Mouse (Mus musculus): ENCODE measurements around the gene Pdia5. TPM values are rescaled to one million over a fixed set of nuclear protein-coding genes. Genes with fewer than 3 reads are reported as not detected.

The Pdia5 gene
- polyA plus RNA-seq, 1 experiment from 2014 or later: 11.3 TPM

DNA sequence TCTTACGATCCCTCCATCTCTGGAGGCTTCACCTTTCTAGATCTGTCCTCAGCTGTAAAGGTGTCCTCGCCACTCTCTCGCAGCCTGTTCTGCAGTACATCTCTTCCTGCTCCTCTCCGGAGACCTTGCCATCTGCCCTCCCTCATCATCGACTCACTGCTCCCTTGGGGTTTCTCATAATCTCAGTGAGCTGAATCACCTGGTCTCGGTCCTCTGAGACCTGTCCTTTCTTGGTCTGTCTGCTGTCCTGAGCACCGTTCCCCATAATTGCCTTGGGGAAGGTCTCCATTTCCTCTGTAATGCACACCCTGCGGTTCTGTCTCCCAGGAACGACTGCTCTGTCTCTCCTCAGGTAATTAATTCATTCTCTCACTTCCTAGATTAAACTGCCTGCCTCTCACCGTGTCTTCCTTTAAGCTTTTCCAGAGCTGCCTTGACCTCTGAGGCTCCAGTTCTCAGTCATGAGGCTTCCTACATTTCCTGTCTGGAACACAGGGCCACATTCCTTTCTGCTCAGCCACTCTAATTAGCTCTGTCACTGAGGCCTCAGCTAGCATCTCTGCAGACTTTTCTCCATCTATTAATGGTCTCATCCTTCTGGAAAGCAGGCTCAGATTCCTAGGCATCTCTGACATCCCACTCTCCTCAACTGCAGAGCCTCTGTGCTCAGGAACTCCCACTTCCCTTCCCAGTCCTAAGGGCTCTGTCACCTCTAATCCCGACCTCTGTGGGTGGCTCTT lies 18.8 kb upstream of the Pdia5 start:
- Histone ChIP-seq H3K9ac (ENCODE audit: low read depth, low read length) (no peak overlapping the region), H3K9me3 (ENCODE audit: control insufficient read depth, low read length) (no peaks in the 10 kb centered on the region), H3K27me3 (ENCODE audit: control insufficient read depth, insufficient read depth, low read length) (no peaks in the 10 kb centered on the region), H3K4me1 (replicated peaks; ENCODE audit: control insufficient read depth, insufficient read depth, low read length) (no peaks in the 10 kb centered on the region), H3K4me3 (ENCODE audit: low read depth, low read length) (no peak overlapping the region), H3K27ac (ENCODE audit: low read depth, low read length) (no peak overlapping the region), H3K4me2 (replicated peaks; ENCODE audit: low read depth, low read length) (no peak overlapping the region), H3K36me3 (ENCODE audit: control insufficient read depth, insufficient read depth, low read length) (no peaks in the 10 kb centered on the region)
- no peak for ATAC-seq (ENCODE audit: low FRiP score)
- DNase-seq (ENCODE audit: low spot score): no peak
- WGBS: 53% methylated on average over 11 of the region's 11 CpGs

GRCm38 (mm10) chr16:35508581-35508980 lies 17.9 kb upstream of the Pdia5 start:
- no peaks in the 10 kb centered on the region for H3K9me3 ChIP-seq (ENCODE audit: control insufficient read depth, low read length)
- H3K36me3 ChIP-seq (ENCODE audit: control insufficient read depth, insufficient read depth, low read length): no peaks in the 10 kb centered on the region
- no peaks in the 10 kb centered on the region for H3K27me3 ChIP-seq (ENCODE audit: control insufficient read depth, insufficient read depth, low read length)
- H3K4me2 ChIP-seq (replicated peaks; ENCODE audit: low read depth, low read length): no peak overlapping the region
- H3K4me1 ChIP-seq (replicated peaks; ENCODE audit: control insufficient read depth, insufficient read depth, low read length): no peaks in the 10 kb centered on the region
- H3K9ac ChIP-seq (ENCODE audit: low read depth, low read length): no peak overlapping the region
- 82% methylated on average over 6 of the region's 6 CpGs for WGBS
- DNase-seq (ENCODE audit: low spot score): no peak
- no peak overlapping the region for H3K27ac ChIP-seq (ENCODE audit: low read depth, low read length)
- no peak for ATAC-seq (ENCODE audit: low FRiP score)
- no peak overlapping the region for H3K4me3 ChIP-seq (ENCODE audit: low read depth, low read length)

GRCm38 (mm10) chr16:35505786-35506185 lies 15.1 kb upstream of the Pdia5 start:
- no peaks in the 10 kb centered on the region for H3K27me3 ChIP-seq (ENCODE audit: control insufficient read depth, insufficient read depth, low read length)
- H3K9me3 ChIP-seq (ENCODE audit: control insufficient read depth, low read length): no peaks in the 10 kb centered on the region
- H3K36me3 ChIP-seq (ENCODE audit: control insufficient read depth, insufficient read depth, low read length): no peaks in the 10 kb centered on the region
- no peak overlapping the region for H3K9ac ChIP-seq (ENCODE audit: low read depth, low read length)
- no peaks in the 10 kb centered on the region for H3K4me1 ChIP-seq (replicated peaks; ENCODE audit: control insufficient read depth, insufficient read depth, low read length)
- DNase-seq (ENCODE audit: low spot score): no peak
- H3K4me2 ChIP-seq (replicated peaks; ENCODE audit: low read depth, low read length): no peak overlapping the region
- H3K27ac ChIP-seq (ENCODE audit: low read depth, low read length): no peak overlapping the region
- H3K4me3 ChIP-seq (ENCODE audit: low read depth, low read length): no peak overlapping the region
- no peak for ATAC-seq (ENCODE audit: low FRiP score)
- 88% methylated on average over 4 of the region's 4 CpGs for WGBS

GRCm38 (mm10) chr16:35504266-35504665 lies 13.6 kb upstream of the Pdia5 start:
- Histone ChIP-seq H3K36me3 (ENCODE audit: control insufficient read depth, insufficient read depth, low read length) (no peaks in the 10 kb centered on the region), H3K27ac (ENCODE audit: low read depth, low read length) (no peak overlapping the region), H3K4me3 (ENCODE audit: low read depth, low read length) (no peak overlapping the region), H3K4me2 (replicated peaks; ENCODE audit: low read depth, low read length) (no peak overlapping the region), H3K9ac (ENCODE audit: low read depth, low read length) (no peak overlapping the region), H3K27me3 (ENCODE audit: control insufficient read depth, insufficient read depth, low read length) (no peaks in the 10 kb centered on the region), H3K4me1 (replicated peaks; ENCODE audit: control insufficient read depth, insufficient read depth, low read length) (no peaks in the 10 kb centered on the region), H3K9me3 (ENCODE audit: control insufficient read depth, low read length) (no peaks in the 10 kb centered on the region)
- DNase-seq (ENCODE audit: low spot score) (no peak), ATAC-seq (ENCODE audit: low FRiP score) (no peak)
- 85% methylated on average over 8 of the region's 8 CpGs for WGBS

DNA sequence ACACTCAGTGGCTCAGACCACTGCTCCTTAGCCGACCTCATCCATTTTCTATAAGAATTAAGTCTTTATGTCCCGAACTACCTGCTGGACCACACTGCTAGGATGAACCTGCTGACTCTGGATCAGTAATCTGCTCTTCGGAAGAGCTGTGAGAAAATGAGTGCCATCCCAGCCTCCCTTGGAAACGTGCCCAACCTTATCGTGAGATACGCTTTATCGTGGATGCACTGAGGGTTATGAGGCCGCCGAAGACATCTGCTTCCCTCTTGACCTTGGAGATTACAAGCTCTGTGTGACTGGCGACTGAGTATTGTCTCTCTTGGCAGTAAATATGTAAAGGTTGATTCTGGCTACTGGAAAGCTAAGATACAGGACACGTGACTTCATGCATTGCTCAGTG lies 11.8 kb upstream of the Pdia5 start:
- no peak overlapping the region for H3K9ac ChIP-seq (ENCODE audit: low read depth, low read length)
- no peaks in the 10 kb centered on the region for H3K27me3 ChIP-seq (ENCODE audit: control insufficient read depth, insufficient read depth, low read length)
- H3K9me3 ChIP-seq (ENCODE audit: control insufficient read depth, low read length): no peaks in the 10 kb centered on the region
- no peak overlapping the region for H3K4me3 ChIP-seq (ENCODE audit: low read depth, low read length)
- DNase-seq (ENCODE audit: low spot score) (no peak), ATAC-seq (ENCODE audit: low FRiP score) (no peak)
- 88% methylated on average over 11 of the region's 11 CpGs for WGBS
- H3K4me1 ChIP-seq (replicated peaks; ENCODE audit: control insufficient read depth, insufficient read depth, low read length): no peaks in the 10 kb centered on the region
- no peak overlapping the region for H3K27ac ChIP-seq (ENCODE audit: low read depth, low read length)
- no peaks in the 10 kb centered on the region for H3K36me3 ChIP-seq (ENCODE audit: control insufficient read depth, insufficient read depth, low read length)
- no peak overlapping the region for H3K4me2 ChIP-seq (replicated peaks; ENCODE audit: low read depth, low read length)

- Histone ChIP-seq H3K4me3 (ENCODE audit: low read depth, low read length) (no peak overlapping the region), H3K4me2 (replicated peaks; ENCODE audit: low read depth, low read length) (no peak overlapping the region), H3K27ac (ENCODE audit: low read depth, low read length) (no peak overlapping the region), H3K27me3 (ENCODE audit: control insufficient read depth, insufficient read depth, low read length) (no peaks in the 10 kb centered on the region), H3K4me1 (replicated peaks; ENCODE audit: control insufficient read depth, insufficient read depth, low read length) (no peaks in the 10 kb centered on the region), H3K36me3 (ENCODE audit: control insufficient read depth, insufficient read depth, low read length) (no peaks in the 10 kb centered on the region), H3K9me3 (ENCODE audit: control insufficient read depth, low read length) (no peaks in the 10 kb centered on the region), H3K9ac (ENCODE audit: low read depth, low read length) (no peak overlapping the region)
- WGBS: 56% methylated on average over 4 of the region's 4 CpGs
- ATAC-seq (ENCODE audit: low FRiP score) (no peak), DNase-seq (ENCODE audit: low spot score) (no peak)
These were observed 10.6 kb upstream of the Pdia5 start for GRCm38 (mm10) chr16:35501106-35501760.

GRCm38 (mm10) chr16:35500342-35500741 lies 9.7 kb upstream of the Pdia5 start:
- Histone ChIP-seq H3K9me3 (ENCODE audit: control insufficient read depth, low read length) (no peaks in the 10 kb centered on the region), H3K27ac (ENCODE audit: low read depth, low read length) (no peak overlapping the region), H3K4me2 (replicated peaks; ENCODE audit: low read depth, low read length) (no peak overlapping the region), H3K4me3 (ENCODE audit: low read depth, low read length) (no peak overlapping the region), H3K36me3 (ENCODE audit: control insufficient read depth, insufficient read depth, low read length) (no peaks in the 10 kb centered on the region), H3K9ac (ENCODE audit: low read depth, low read length) (no peak overlapping the region), H3K27me3 (ENCODE audit: control insufficient read depth, insufficient read depth, low read length) (no peaks in the 10 kb centered on the region), H3K4me1 (replicated peaks; ENCODE audit: control insufficient read depth, insufficient read depth, low read length) (no peaks in the 10 kb centered on the region)
- DNase-seq (ENCODE audit: low spot score): no peak
- ATAC-seq (ENCODE audit: low FRiP score): no peak
- 82% methylated on average over 3 of the region's 3 CpGs for WGBS

GRCm38 (mm10) chr16:35489793-35490192 lies 880 bp downstream of the Pdia5 start:
- Histone ChIP-seq H3K27ac (ENCODE audit: low read depth, low read length) (no peak overlapping the region), H3K36me3 (ENCODE audit: control insufficient read depth, insufficient read depth, low read length) (no peaks in the 10 kb centered on the region)
- 9% methylated on average over 10 of the region's 10 CpGs for WGBS

More at GRCm38 (mm10) chr16:35489793-35490192, 880 bp downstream of the Pdia5 start:
- no peaks in the 10 kb centered on the region for H3K9me3 ChIP-seq (ENCODE audit: control insufficient read depth, low read length)
- DNase-seq (ENCODE audit: low spot score): no peak
- H3K27me3 ChIP-seq (ENCODE audit: control insufficient read depth, insufficient read depth, low read length): no peaks in the 10 kb centered on the region
- H3K4me1 ChIP-seq (replicated peaks; ENCODE audit: control insufficient read depth, insufficient read depth, low read length): peaks cover 3% of the 10 kb centered on the region
- H3K9ac ChIP-seq (ENCODE audit: low read depth, low read length): peak overlapping the region; percentile 72
- H3K4me3 ChIP-seq (ENCODE audit: low read depth, low read length): peak overlapping the region; percentile 83
- no peak for ATAC-seq (ENCODE audit: low FRiP score)
- peak overlapping the region; percentile 98 for H3K4me2 ChIP-seq (replicated peaks; ENCODE audit: low read depth, low read length)

Measured in hindbrain, embryonic 11.5 days (tissue).